Mouse (Mus musculus): ENCODE data around the gene Slbp. TPM values are rescaled to one million over a fixed set of nuclear protein-coding genes. Genes with fewer than 3 reads are reported as not detected.
A peak's percentile ranks its signal among the peaks of the same experiment; 100 is the strongest.

The Slbp gene
- total RNA-seq, 2 experiments from 2014 or later, result 7.4 to 7.6 TPM

GRCm38 (mm10) chr5:33681611-33682388 is 29.4 kb upstream of the Slbp start:
- DNase-seq, result no peak
- intact Hi-C loops (cut with DNase I), result no loop called here

- DNase-seq, result no peak
- intact Hi-C loops (cut with DNase I), result no loop called here
Observed at GRCm38 (mm10) chr5:33681044-33681443, 28.7 kb upstream of the Slbp start.

GRCm38 (mm10) chr5:33678244-33678643 is 25.9 kb upstream of the Slbp start:
- DNase-seq, result no peak
- intact Hi-C loops (cut with DNase I), result loop anchor here (5.0 kb wide), 1 partner anchor 274 kb away; no protein-coding TSS in a partner anchor

GRCm38 (mm10) chr5:33675964-33676363 is 23.6 kb upstream of the Slbp start:
- DNase-seq, result no peak
- intact Hi-C loops (cut with DNase I), result loop anchor here (2.0 to 5.0 kb wide), 2 partner anchors 63 to 276 kb away; no protein-coding TSS in a partner anchor

GRCm38 (mm10) chr5:33674439-33674838 is 22.1 kb upstream of the Slbp start:
- DNase-seq, result no peak
- intact Hi-C loops (cut with DNase I), result loop anchor here (2.0 kb wide), 1 partner anchor 64 kb away; no protein-coding TSS in a partner anchor

GRCm38 (mm10) chr5:33671659-33672058 is 19.3 kb upstream of the Slbp start:
- no peak for DNase-seq
- intact Hi-C loops (cut with DNase I), result no loop called here

GRCm38 (mm10) chr5:33668223-33668622 is 15.8 kb upstream of the Slbp start:
- intact Hi-C loops (cut with DNase I), result no loop called here

GRCm38 (mm10) chr5:33658664-33659050 is 6.3 kb upstream of the Slbp start:
- DNase-seq, result no peak
- intact Hi-C loops (cut with DNase I), result loop anchor here (10.0 kb wide), 1 partner anchor 526 kb away; the partner anchor contains the start of gene Mxd4

More at GRCm38 (mm10) chr5:33668223-33668622, 15.8 kb upstream of the Slbp start:
- DNase-seq, result no peak

GRCm38 (mm10) chr5:33657787-33658663 is 5.7 kb upstream of the Slbp start, which contains the start of the genes Tacc3 and Tmem129:
Gene Tacc3 (plus strand): TSS chr5:33658128.
Gene Tmem129 (minus strand): TSS chr5:33658416.
- intact Hi-C loops (cut with DNase I), result loop anchor here (10.0 kb wide), 1 partner anchor 527 kb away; the partner anchor contains the start of gene Mxd4
- DNase-seq, result peak; percentile 95 to 96

- peak in 1 of 2 experiments; percentile 60 for DNase-seq
- intact Hi-C loops (cut with DNase I), result loop anchor here (10.0 kb wide), 1 partner anchor 527 kb away; the partner anchor contains the start of gene Mxd4
Observed at GRCm38 (mm10) chr5:33657251-33657786, 4.9 kb upstream of the Slbp start.

- DNase-seq, result no peak
- intact Hi-C loops (cut with DNase I), result loop anchor here (10.0 kb wide), 1 partner anchor 528 kb away; the partner anchor contains the start of gene Mxd4
Observed at GRCm38 (mm10) chr5:33656739-33657138, 4.4 kb upstream of the Slbp start.

- no peak for DNase-seq
- intact Hi-C loops (cut with DNase I), result loop anchor here (10.0 kb wide), 1 partner anchor 529 kb away; the partner anchor contains the start of gene Mxd4
Observed at GRCm38 (mm10) chr5:33655251-33655840, 3.0 kb upstream of the Slbp start.

- intact Hi-C loops (cut with DNase I), result loop anchor here (10.0 kb wide), 1 partner anchor 530 kb away; the partner anchor contains the start of gene Mxd4
- DNase-seq, result no peak
Observed at GRCm38 (mm10) chr5:33654424-33654823, 2.0 kb upstream of the Slbp start.

- no peak for DNase-seq
- intact Hi-C loops (cut with DNase I), result loop anchor here (10.0 kb wide), 1 partner anchor 532 kb away; the partner anchor contains the start of gene Mxd4
Observed at GRCm38 (mm10) chr5:33652783-33653173, 404 bp upstream of the Slbp start.

GRCm38 (mm10) chr5:33651541-33651920 is 843 bp downstream of the Slbp start:
- DNase-seq, result no peak
- intact Hi-C loops (cut with DNase I), result loop anchor here (10.0 kb wide), 1 partner anchor 533 kb away; the partner anchor contains the start of gene Mxd4

GRCm38 (mm10) chr5:33651017-33651416 is 1.4 kb downstream of the Slbp start:
- intact Hi-C loops (cut with DNase I), result loop anchor here (10.0 kb wide), 1 partner anchor 534 kb away; the partner anchor contains the start of gene Mxd4
- no peak for DNase-seq

- peak in 1 of 2 experiments; percentile 30 for DNase-seq
- intact Hi-C loops (cut with DNase I), result no loop called here
Observed at GRCm38 (mm10) chr5:33640652-33641051, 11.7 kb downstream of the Slbp start.

- no peak for DNase-seq
- intact Hi-C loops (cut with DNase I), result no loop called here
Observed at GRCm38 (mm10) chr5:33638826-33639225, 13.5 kb downstream of the Slbp start.

- no peak for DNase-seq
- intact Hi-C loops (cut with DNase I), result no loop called here
Observed at GRCm38 (mm10) chr5:33637606-33638350, 14.6 kb downstream of the Slbp start.
